8 mouse cellular contexts compared by ENCODE assay signal in genomic region chr5:146676470-146677150, GRCm38 (mm10).
A peak's percentile ranks its signal among the peaks of the same experiment; 100 is the strongest.
DNase-seq lines count a peak whose midpoint lies in the region; ATAC-seq and TF ChIP-seq lines count a peak whose summit lies in the region.

No protein-coding gene starts in this region.

- no peak overlapping the region for H3K4me2 ChIP-seq in heart, postnatal 0 days (ENCODE audit: low read depth, low read length)
- H3K4me2 ChIP-seq in liver, embryonic 11.5 days = no peak overlapping the region
- no peak overlapping the region for H3K4me2 ChIP-seq in forebrain, embryonic 15.5 days (replicated peaks)
- H3K4me2 ChIP-seq in hindbrain, embryonic 16.5 days (ENCODE audit: low read length) = no peak overlapping the region

- DNase-seq in right cerebral cortex, postnatal 14 days = peak; percentile 16
- DNase-seq in right cerebral cortex, adult 18-20 months = no peak
- DNase-seq in heart, postnatal 0 days (ENCODE audit: low spot score) = peak; percentile 28
- no peak for DNase-seq in liver, embryonic 11.5 days (ENCODE audit: low spot score)
- peak; percentile 66 to 68 for DNase-seq in spleen, adult 18-20 months
- no peak for DNase-seq in cerebellum, adult 8-10 months

- ATAC-seq in heart, postnatal 0 days (ENCODE audit: insufficient read depth, low read depth) = peak; percentile 33; the same call in 1 of the 2 replicates
- 0 out of 2 replicates have a peak, but pooled peaks have one; percentile 11 for ATAC-seq in liver, embryonic 11.5 days (replicated peaks; ENCODE audit: low FRiP score)
- no peak for ATAC-seq in forebrain, embryonic 15.5 days (replicated peaks)
- no peak for ATAC-seq in hindbrain, embryonic 16.5 days

- H3K9me3 ChIP-seq in heart, postnatal 0 days (replicated peaks; ENCODE audit: control insufficient read depth, low read length) = no peaks in the 10 kb centered on the region
- H3K9me3 ChIP-seq in liver, embryonic 11.5 days (ENCODE audit: control insufficient read depth, low read length) = no peaks in the 10 kb centered on the region
- H3K9me3 ChIP-seq in forebrain, embryonic 15.5 days = no peaks in the 10 kb centered on the region
- peaks cover 3% of the 10 kb centered on the region; the same call in 1 of the 2 replicates for H3K9me3 ChIP-seq in hindbrain, embryonic 16.5 days (ENCODE audit: control insufficient read depth, low read length)

- 60% methylated on average over 12 of the region's 12 CpGs for WGBS in heart, postnatal 0 days
- WGBS in liver, embryonic 11.5 days = 70% methylated on average over 12 of the region's 12 CpGs
- WGBS in forebrain, embryonic 15.5 days = 85% methylated on average over 12 of the region's 12 CpGs
- 54% methylated on average over 12 of the region's 12 CpGs for WGBS in hindbrain, embryonic 16.5 days

- no peak overlapping the region for H3K27ac ChIP-seq in heart, postnatal 0 days (ENCODE audit: low read depth)
- H3K27ac ChIP-seq in liver, embryonic 11.5 days (ENCODE audit: low read depth, low read length) = peak overlapping the region; percentile 43
- no peak overlapping the region for H3K27ac ChIP-seq in forebrain, embryonic 15.5 days (replicated peaks)
- no peak overlapping the region for H3K27ac ChIP-seq in hindbrain, embryonic 16.5 days (ENCODE audit: low read depth, low read length)

- TF ChIP-seq EP300 in heart, postnatal 0 days (IDR thresholded peaks at IDR 0.05; ENCODE audit: low read depth) = no peak

- no peaks in the 10 kb centered on the region; the same call in 1 of the 2 replicates for H3K4me1 ChIP-seq in heart, postnatal 0 days (ENCODE audit: control insufficient read depth, insufficient read depth)
- H3K4me1 ChIP-seq in liver, embryonic 11.5 days (replicated peaks; ENCODE audit: control insufficient read depth, insufficient read depth, low read length) = peaks cover 31% of the 10 kb centered on the region
- no peaks in the 10 kb centered on the region for H3K4me1 ChIP-seq in forebrain, embryonic 15.5 days
- no peaks in the 10 kb centered on the region for H3K4me1 ChIP-seq in hindbrain, embryonic 16.5 days (ENCODE audit: control insufficient read depth, insufficient read depth, low read depth, low read length)

- H3K4me3 ChIP-seq in heart, postnatal 0 days (ENCODE audit: low read depth, low read length) = no peak overlapping the region
- H3K4me3 ChIP-seq in liver, embryonic 11.5 days (ENCODE audit: low read depth, low read length) = no peak overlapping the region
- H3K4me3 ChIP-seq in forebrain, embryonic 15.5 days = no peak overlapping the region
- H3K4me3 ChIP-seq in hindbrain, embryonic 16.5 days (ENCODE audit: low read length) = no peak overlapping the region

- no peaks in the 10 kb centered on the region for H3K36me3 ChIP-seq in heart, postnatal 0 days (replicated peaks; ENCODE audit: control insufficient read depth, insufficient read depth, low read length)
- H3K36me3 ChIP-seq in liver, embryonic 11.5 days (ENCODE audit: control insufficient read depth, insufficient read depth, low read length) = no peaks in the 10 kb centered on the region
- H3K36me3 ChIP-seq in forebrain, embryonic 15.5 days = no peaks in the 10 kb centered on the region
- no peaks in the 10 kb centered on the region for H3K36me3 ChIP-seq in hindbrain, embryonic 16.5 days (ENCODE audit: control insufficient read depth, insufficient read depth, low read length)

- TF ChIP-seq CTCF in heart, postnatal 0 days (IDR thresholded peaks at IDR 0.05; ENCODE audit: low read depth) = no peak

- no peak overlapping the region; the same call in 1 of the 2 replicates for H3K9ac ChIP-seq in heart, postnatal 0 days (replicated peaks; ENCODE audit: low read depth, low read length)
- H3K9ac ChIP-seq in liver, embryonic 11.5 days (ENCODE audit: low read depth, low read length) = no peak overlapping the region
- no peak overlapping the region for H3K9ac ChIP-seq in forebrain, embryonic 15.5 days (replicated peaks)
- no peak overlapping the region for H3K9ac ChIP-seq in hindbrain, embryonic 16.5 days (ENCODE audit: low read depth, low read length)

- H3K27me3 ChIP-seq in heart, postnatal 0 days (ENCODE audit: control insufficient read depth, insufficient read depth, low read length) = no peaks in the 10 kb centered on the region
- H3K27me3 ChIP-seq in liver, embryonic 11.5 days (replicated peaks; ENCODE audit: control insufficient read depth, insufficient read depth, low read length) = 0 out of 2 replicates have a peak, but pooled peaks cover 2% of the 10 kb centered on the region
- peaks cover 6% of the 10 kb centered on the region for H3K27me3 ChIP-seq in forebrain, embryonic 15.5 days
- H3K27me3 ChIP-seq in hindbrain, embryonic 16.5 days (replicated peaks; ENCODE audit: control insufficient read depth, insufficient read depth, low read length) = no peaks in the 10 kb centered on the region

Comparison
In these comparisons a context has a peak if more than half of its experiments do, and no peak if none do; other contexts are left out.
1. DNase-seq: peak in right cerebral cortex, postnatal 14 days (single experiment), heart, postnatal 0 days (single experiment) and spleen, adult 18-20 months (2 of 2); none in right cerebral cortex, adult 18-20 months (single experiment), liver, embryonic 11.5 days (single experiment) and cerebellum, adult 8-10 months (single experiment).
2. ATAC-seq: peak in heart, postnatal 0 days (single experiment) and liver, embryonic 11.5 days (single experiment); none in forebrain, embryonic 15.5 days (single experiment) and hindbrain, embryonic 16.5 days (single experiment).